Mouse (Mus musculus) CH12.LX (cell line): ENCODE measurements around the gene Zim1. TPM values are rescaled to one million over a fixed set of nuclear protein-coding genes. Genes with fewer than 3 reads are reported as not detected.

Source experiments
- DNase-seq: peaks from one replicate; pipeline ENCODE4 v3.0.0-alpha.2; 2013; ENCODE audit errors: extremely low read depth
- H3K27ac ChIP-seq: 2 replicates; pipeline ENCODE4 v1.5.1; 2012; ENCODE audit warnings: low read depth, mild to moderate bottlenecking, control low read depth, moderate library complexity; ENCODE audit not compliant: insufficient read depth
- H3K27me3 ChIP-seq: replicated peaks from 2 replicates; pipeline ENCODE3; 2012; ENCODE audit warnings: inconsistent platforms
- H3K36me3 ChIP-seq, 2 experiments: replicated peaks in 1 of 2; 2 replicates each; pipeline versions ENCODE3 to v1.6.1; 2012; ENCODE audit warnings: inconsistent platforms in 1 of 2, low read length in 1 of 2, mild to moderate bottlenecking in 1 of 2, mixed read lengths in 1 of 2, moderate library complexity in 1 of 2; ENCODE audit not compliant: control insufficient read depth in 1 of 2, insufficient read depth in 1 of 2
- H3K4me1 ChIP-seq, 2 experiments: 2 replicates each; pipeline ENCODE4 v1.6.1; 2012; ENCODE audit warnings: inconsistent platforms in 1 of 2, moderate library complexity in 1 of 2; ENCODE audit not compliant: insufficient read depth in 2 of 2, control insufficient read depth in 1 of 2
- H3K4me2 ChIP-seq: 2 replicates; pipeline ENCODE4 v1.6.1; 2012; ENCODE audit warnings: low read depth, mild to moderate bottlenecking, control low read depth; ENCODE audit not compliant: poor library complexity, insufficient read depth, severe bottlenecking
- H3K4me3 ChIP-seq, 3 experiments: fragments of 150-350 bp in 1 of 3; sonication (generic) in 1 of 3; replicated peaks in 1 of 3; 2 replicates each; pipeline versions ENCODE3 to v1.5.1; 2011 to 2012; ENCODE audit warnings: low read depth in 2 of 3, low read length in 2 of 3, mild to moderate bottlenecking in 2 of 3, moderate library complexity in 2 of 3, control low read depth in 1 of 3, improper control_type of control experiment in 1 of 3, inconsistent platforms in 1 of 3, mixed read lengths in 1 of 3; ENCODE audit not compliant: poor library complexity in 1 of 3
- H3K79me2 ChIP-seq: replicated peaks from 2 replicates; pipeline ENCODE4 v1.6.1; 2012; ENCODE audit warnings: mild to moderate bottlenecking, moderate library complexity; ENCODE audit not compliant: control insufficient read depth, poor library complexity, insufficient read depth, severe bottlenecking; ENCODE audit errors: extremely low read depth
- H3K9ac ChIP-seq: 2 replicates; pipeline ENCODE4 v1.6.1; 2012; ENCODE audit warnings: low read depth, mild to moderate bottlenecking, control low read depth, moderate library complexity; ENCODE audit not compliant: insufficient read depth
- H3K9me3 ChIP-seq: replicated peaks from 2 replicates; pipeline ENCODE3; 2012; ENCODE audit warnings: low read length, inconsistent platforms, mixed read lengths
- BHLHE40 ChIP-seq: IDR thresholded peaks from 2 replicates; pipeline ENCODE4 v1.6.1; 2011; ENCODE audit warnings: mild to moderate bottlenecking, low read depth, low read length, improper control_type of control experiment
- CTCF ChIP-seq, 2 experiments: IDR thresholded peaks in 1 of 2; conservative IDR thresholded peaks in 1 of 2; 2 replicates each; pipeline ENCODE4 v1.5.1; 2011 to 2012; ENCODE audit warnings: low read depth in 2 of 2, low read length in 2 of 2, improper control_type of control experiment in 1 of 2, inconsistent platforms in 1 of 2, mild to moderate bottlenecking in 1 of 2, moderate library complexity in 1 of 2
- EP300 ChIP-seq: IDR thresholded peaks from 2 replicates; pipeline ENCODE4 v1.6.1; 2011; ENCODE audit warnings: low read length, improper control_type of control experiment
- HCFC1 ChIP-seq: IDR thresholded peaks from 2 replicates; pipeline ENCODE4 v1.6.1; 2012; ENCODE audit warnings: low read depth, mild to moderate bottlenecking, inconsistent platforms, low read length, improper control_type of control experiment
- JUN ChIP-seq: IDR thresholded peaks from 2 replicates; pipeline ENCODE4 v1.6.1; 2011; ENCODE audit warnings: low read depth, mild to moderate bottlenecking, low read length, improper control_type of control experiment, moderate library complexity; ENCODE audit not compliant: insufficient read depth
- JUND ChIP-seq: conservative IDR thresholded peaks from 2 replicates; pipeline ENCODE4 v1.6.1; 2011; ENCODE audit warnings: low read depth, low read length, improper control_type of control experiment
- MAX ChIP-seq: IDR thresholded peaks from 2 replicates; pipeline ENCODE4 v1.6.1; 2011; ENCODE audit warnings: low read length, improper control_type of control experiment
- MAZ ChIP-seq: IDR thresholded peaks from 2 replicates; pipeline ENCODE4 v1.6.1; 2012; ENCODE audit warnings: low read depth, mild to moderate bottlenecking, inconsistent platforms, low read length, improper control_type of control experiment, moderate library complexity
- PAX5 ChIP-seq: IDR thresholded peaks from 2 replicates; pipeline ENCODE4 v1.6.1; 2012; ENCODE audit warnings: low read length, inconsistent platforms, mixed read lengths
- POLR2AphosphoS2 ChIP-seq: IDR thresholded peaks from 2 replicates; pipeline ENCODE4 v1.6.1; 2011; ENCODE audit warnings: low read depth, low read length, improper control_type of control experiment
- RCOR1 ChIP-seq: conservative IDR thresholded peaks from 2 replicates; pipeline ENCODE4 v1.6.1; 2012; ENCODE audit warnings: low read depth, mild to moderate bottlenecking, inconsistent platforms, low read length, improper control_type of control experiment
- SIN3A ChIP-seq: IDR thresholded peaks from 2 replicates; pipeline ENCODE4 v1.6.1; 2012; ENCODE audit warnings: low read length, improper control_type of control experiment, inconsistent platforms
- USF1 ChIP-seq: IDR thresholded peaks from 2 replicates; pipeline ENCODE4 v1.6.1; 2014; ENCODE audit warnings: low read depth, mild to moderate bottlenecking, inconsistent platforms, low read length, improper control_type of control experiment
- ZKSCAN1 ChIP-seq: IDR thresholded peaks from 2 replicates; pipeline ENCODE4 v1.6.1; 2012; ENCODE audit warnings: low read depth, inconsistent platforms, low read length, improper control_type of control experiment, borderline replicate concordance
- dilution Hi-C: fragments of 300-500 bp; cut with MboI; formaldehyde crosslinking; loops from 2 replicates; pipeline ENCODE4 v1.14.3; 2020; ENCODE audit warnings: low sequenced_read_pairs; ENCODE audit not compliant: extremely low pct_unique_long_range_greater_than_20kb, extremely low pct_ligation_motif_present
- in situ Hi-C: fragments of 300-500 bp; cut with MboI; formaldehyde crosslinking; loops from 3 replicates; pipeline ENCODE4 v1.14.3; 2019; ENCODE audit warnings: low sequenced_read_pairs, low pct_ligation_motif_present, low pct_unique_long_range_greater_than_20kb, mixed read lengths
- polyA plus RNA-seq: library from polyadenylated mRNA; unstranded; fragments of >175 nt; gene quantifications from 2 replicates; pipeline ENCODE4 v1.2.1, GENCODE M21; 2012; ENCODE audit warnings: low read depth; ENCODE audit not compliant: insufficient read length
- total RNA-seq, 2 experiments: library from RNA; depleted of rRNA; stranded (reverse); fragments of 300-350 nt in 1 of 2; fragments of >200 nt in 1 of 2; gene quantifications; 2 replicates each; pipeline ENCODE4 v1.2.3; 2012 to 2014

Zim1 gene
- total and polyA plus RNA-seq, 3 experiments = not detected

DNA sequence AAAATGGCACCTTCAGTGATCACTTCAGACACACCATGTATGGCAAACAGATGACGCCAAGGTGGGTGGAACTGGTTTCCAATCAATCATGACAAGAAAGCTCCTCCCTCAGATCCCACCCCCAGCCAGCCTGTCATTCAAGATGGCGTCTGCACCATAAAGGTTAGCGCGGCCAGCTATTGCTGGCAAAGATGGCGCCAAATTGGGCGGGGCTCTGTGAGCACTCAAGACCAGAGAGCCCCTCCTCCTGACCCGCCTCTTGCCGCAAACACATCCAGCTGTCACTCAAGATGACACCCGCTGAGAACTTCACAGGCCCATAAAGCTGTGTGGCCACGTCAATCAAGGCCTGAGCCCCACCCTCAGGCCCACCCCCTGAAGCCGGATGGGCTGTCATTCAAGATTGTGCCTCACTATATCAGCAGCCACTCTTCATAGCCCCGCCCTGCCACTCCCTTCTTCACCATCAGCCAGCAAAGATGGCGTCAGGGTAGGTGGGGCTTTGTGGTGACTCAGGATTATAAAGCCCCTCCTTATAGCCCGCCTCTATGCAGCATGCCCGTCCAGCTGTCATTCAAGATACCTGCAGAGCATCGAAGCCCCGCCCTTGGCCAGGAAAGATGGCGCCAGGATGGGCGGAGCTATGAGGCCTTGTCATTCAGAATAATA is 32.1 kb upstream of the Zim1 start:
- Histone ChIP-seq H3K4me1 (no peaks in the 10 kb centered on the region), H3K4me3 (no peak overlapping the region), H3K4me2 (no peak overlapping the region), H3K9me3 (peaks cover 79% of the 10 kb centered on the region), H3K27me3 (no peaks in the 10 kb centered on the region), H3K79me2 (no peaks in the 10 kb centered on the region), H3K9ac (no peak overlapping the region), H3K27ac (no peak overlapping the region), H3K36me3 (no peaks in the 10 kb centered on the region)
- in situ Hi-C loops (no loop called here), dilution Hi-C loops (no loop called here)
- no peak for TF ChIP-seq ZKSCAN1
- TF ChIP-seq JUND = no peak
- TF ChIP-seq MAZ = no peak
- no peak for TF ChIP-seq EP300
- no peak for TF ChIP-seq BHLHE40
- TF ChIP-seq MAX = no peak
- no peak for TF ChIP-seq RCOR1
- no peak for TF ChIP-seq HCFC1
- no peak for TF ChIP-seq PAX5
- TF ChIP-seq JUN = no peak
- TF ChIP-seq SIN3A = no peak
- TF ChIP-seq CTCF (conservative IDR thresholded peaks at IDR 0.05 in 1 of 2, IDR thresholded peaks at IDR 0.05 in 1 of 2; ENCODE audit: low read depth in 2 of 2, low read length in 2 of 2) = no peak
- no peak for TF ChIP-seq POLR2AphosphoS2
- no peak for TF ChIP-seq USF1
- no peak for DNase-seq

GRCm38 (mm10) chr7:6727351-6728121 is 31.3 kb upstream of the Zim1 start:
- no peak overlapping the region for H3K9ac ChIP-seq
- in situ Hi-C loops (no loop called here), dilution Hi-C loops (no loop called here)

More at GRCm38 (mm10) chr7:6727351-6728121, 31.3 kb upstream of the Zim1 start:
- no peak overlapping the region for H3K27ac ChIP-seq
- no peak for DNase-seq
- no peaks in the 10 kb centered on the region for H3K4me1 ChIP-seq
- peaks cover 84% of the 10 kb centered on the region for H3K9me3 ChIP-seq
- H3K79me2 ChIP-seq = no peaks in the 10 kb centered on the region
- 0 out of 4 replicates have a peak, but pooled peaks of 1 of the 2 experiments have one; percentile 7 for TF ChIP-seq CTCF (conservative IDR thresholded peaks at IDR 0.05 in 1 of 2, IDR thresholded peaks at IDR 0.05 in 1 of 2; ENCODE audit: low read depth in 2 of 2, low read length in 2 of 2)
- TF ChIP-seq JUN = no peak
- no peaks in the 10 kb centered on the region for H3K27me3 ChIP-seq
- no peak overlapping the region for H3K4me2 ChIP-seq
- H3K4me3 ChIP-seq = no peak overlapping the region
- no peaks in the 10 kb centered on the region for H3K36me3 ChIP-seq
